Mouse (Mus musculus) cortical plate, adult 2 months (tissue): ENCODE measurements at regions not wholly inside any gene's neighbourhood (a gene's known extent, or its start where the extent isn't known, plus 50 kb on each side); places are given as distances from the start of the nearest gene placed in this dataset.

Experiments used
- CTCF ChIP-seq: fragments of 200-500 bp; IDR thresholded peaks from 2 replicates; pipeline ENCODE4 v1.5.1; 2011; ENCODE audit warnings: mild to moderate bottlenecking, control low read depth, low read length; ENCODE audit not compliant: insufficient read depth; ENCODE audit errors: extremely low read depth
- POLR2A ChIP-seq: fragments of 200-500 bp; IDR thresholded peaks from 2 replicates; pipeline ENCODE4 v1.6.1; 2011; ENCODE audit warnings: mild to moderate bottlenecking, low read length, control low read depth; ENCODE audit not compliant: insufficient read depth; ENCODE audit errors: extremely low read depth

DNA sequence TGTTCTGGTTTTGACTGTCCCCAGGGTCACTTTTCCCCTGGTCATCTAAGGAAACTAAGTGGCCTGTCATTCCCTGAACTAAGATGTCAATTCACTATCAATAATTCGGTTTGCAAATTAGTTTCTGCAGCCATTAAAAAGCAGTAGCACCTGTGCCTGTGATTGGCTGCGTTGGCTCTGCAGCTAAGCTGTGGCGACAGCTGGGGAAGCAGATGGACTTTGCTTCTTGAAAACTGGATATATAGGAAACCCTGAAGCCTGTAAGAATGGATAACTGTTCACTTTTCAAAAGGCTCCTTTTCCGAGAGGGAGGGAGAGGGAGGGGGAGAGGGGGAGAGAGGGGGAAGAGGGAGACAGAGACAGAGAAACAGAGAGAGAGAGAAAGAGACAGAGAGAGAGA lies 75.2 kb upstream of the Tiam2 start:
- no peak for TF ChIP-seq POLR2A
- TF ChIP-seq CTCF = no peak
